Mouse (Mus musculus) layer of hippocampus, adult 18-20 months (tissue): Measurements from ENCODE around the gene Faap20. TPM values are rescaled to one million over a fixed set of nuclear protein-coding genes. Genes with fewer than 3 reads are reported as not detected.

Experiments
- total RNA-seq, 2 experiments: library from RNA; stranded (reverse); gene quantifications; 2 replicates each; pipeline ENCODE4 v1.2.3; 2021

Faap20 gene
- total RNA-seq, 2 experiments from 2014 or later = 27.5 to 31.8 TPM

Other genes starting within 250 kb of the Faap20 start
- gene Plch2, start 193.0 kb upstream of the Faap20 start, total RNA-seq = 100 to 1,000 TPM in 1 of 2 experiments, 10 to 100 TPM in 1; 93.4 to 102 TPM
- 10 to 100 TPM; 21.5 to 22.0 TPM for gene Pex10, start 182.8 kb upstream of the Faap20 start, total RNA-seq
- 10 to 100 TPM; 63.4 to 65.5 TPM for gene Rer1, start 163.4 kb upstream of the Faap20 start, total RNA-seq
- 10 to 100 TPM in 1 of 2 experiments, 1 to 10 TPM in 1; 9.3 to 11.3 TPM for gene Morn1, start 163.2 kb upstream of the Faap20 start, total RNA-seq
- 100 to 1,000 TPM; 136 to 138 TPM for gene Ski, start 27.2 kb upstream of the Faap20 start, total RNA-seq
- gene Prkcz, start 111.6 kb downstream of the Faap20 start, total RNA-seq = 100 to 1,000 TPM; 160 to 168 TPM
- gene Gabrd, start 148.3 kb downstream of the Faap20 start, total RNA-seq = 10 to 100 TPM; 26.8 to 27.0 TPM
- 10 to 100 TPM; 10.5 to 11.1 TPM for gene Cfap74, start 159.4 kb downstream of the Faap20 start, total RNA-seq
- 1 to 10 TPM; 3.1 to 4.2 TPM for gene Tmem52, start 219.3 kb downstream of the Faap20 start, total RNA-seq
- 100 to 1,000 TPM; 690 to 729 TPM for gene Gnb1, start 241.6 kb downstream of the Faap20 start, total RNA-seq